Mouse (Mus musculus): ENCODE data around the gene Zdhhc21.

DNA sequence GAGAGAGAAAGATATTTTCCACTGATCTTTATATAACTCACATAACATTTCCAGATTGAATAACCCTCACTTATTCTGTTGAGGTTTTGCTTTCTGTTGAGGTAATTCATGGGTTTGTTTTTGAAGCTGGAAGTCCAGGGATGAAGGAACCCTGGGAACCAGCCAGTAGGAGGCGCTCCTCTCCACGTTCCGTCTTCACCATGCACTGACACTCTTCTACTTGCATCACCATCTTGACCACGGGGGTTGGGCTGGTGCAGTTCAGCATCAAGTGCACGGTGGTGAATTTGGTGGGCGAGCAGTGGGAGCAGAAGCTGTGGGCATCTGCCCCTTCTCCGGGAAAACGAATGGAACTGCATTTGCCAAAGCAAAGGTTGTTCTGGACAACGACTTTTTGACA is 22.7 kb upstream of the Zdhhc21 start:
- TF ChIP-seq CTCF (IDR thresholded peaks at IDR 0.05; ENCODE audit: extremely low read depth, insufficient read depth, insufficient read length, insufficient replicate concordance) (no peak), POLR2A (IDR thresholded peaks at IDR 0.05; ENCODE audit: low read depth, low read length) (no peak)

Measured in spleen, adult 2 months (tissue).